Mouse (Mus musculus): ENCODE measurements at regions not wholly inside any gene's neighbourhood (a gene's known extent, or its start where the extent isn't known, plus 50 kb on each side); places are given as distances from the start of the nearest gene placed in this dataset.

DNA sequence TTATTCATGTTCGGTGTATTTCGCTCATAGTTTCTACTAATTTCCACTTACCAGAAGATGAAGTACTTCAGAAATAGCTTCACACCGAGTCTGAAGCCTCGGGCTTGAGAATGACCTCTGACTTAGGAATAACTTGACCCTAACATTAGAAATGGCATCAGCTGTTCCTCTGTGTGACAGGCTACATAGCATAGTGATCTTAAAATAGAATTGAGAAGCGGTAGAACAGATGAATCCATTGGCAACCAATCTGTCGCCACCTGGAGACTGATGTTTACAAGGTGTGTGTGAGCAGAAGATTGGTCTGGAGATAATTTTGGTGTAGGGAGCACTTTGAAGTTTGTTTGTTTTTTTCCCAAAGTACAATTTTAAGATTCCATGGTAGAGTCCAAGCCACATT lies 60.9 kb upstream of the Ahi1 start:
- H3K4me1 ChIP-seq = no peaks in the 10 kb centered on the region
- H3K4me2 ChIP-seq = no peak overlapping the region
- 70% methylated on average over 6 of the region's 6 CpGs for WGBS (ENCODE audit: insufficient replicate concordance)
- no peak for ATAC-seq
- no peak overlapping the region for H3K27ac ChIP-seq
- no peaks in the 10 kb centered on the region for H3K36me3 ChIP-seq
- H3K4me3 ChIP-seq = no peak overlapping the region
- H3K27me3 ChIP-seq (replicated peaks) = no peaks in the 10 kb centered on the region
- H3K9ac ChIP-seq = no peak overlapping the region
- no peaks in the 10 kb centered on the region for H3K9me3 ChIP-seq (replicated peaks)

DNA sequence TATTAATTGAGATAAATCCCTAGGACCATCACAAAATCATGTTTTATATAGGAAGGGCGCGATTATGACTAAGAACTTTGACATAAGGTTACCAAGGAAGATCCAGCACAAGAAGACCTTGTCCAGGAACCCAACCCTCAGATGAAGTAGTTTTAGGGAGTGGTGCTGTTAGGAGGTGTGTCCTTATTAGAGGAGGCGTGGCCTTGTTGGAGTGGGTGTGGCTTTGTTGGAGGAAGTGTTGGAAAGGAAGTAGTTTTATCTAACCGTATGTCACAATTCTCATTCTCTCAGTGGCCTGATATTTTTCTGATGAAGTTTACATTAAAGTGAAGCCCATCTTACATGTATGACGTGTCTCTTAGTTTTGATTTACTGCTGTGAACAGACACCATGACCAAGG lies 68.7 kb upstream of the Ahi1 start:
- H3K27ac ChIP-seq = no peak overlapping the region
- H3K4me3 ChIP-seq = no peak overlapping the region
- H3K4me2 ChIP-seq = no peak overlapping the region
- no peak overlapping the region for H3K9ac ChIP-seq
- WGBS (ENCODE audit: insufficient replicate concordance) = 71% methylated on average over 5 of the region's 5 CpGs
- peaks cover 31% of the 10 kb centered on the region for H3K4me1 ChIP-seq
- no peaks in the 10 kb centered on the region for H3K27me3 ChIP-seq (replicated peaks)
- no peaks in the 10 kb centered on the region for H3K9me3 ChIP-seq (replicated peaks)
- no peak for ATAC-seq
- H3K36me3 ChIP-seq = no peaks in the 10 kb centered on the region

DNA sequence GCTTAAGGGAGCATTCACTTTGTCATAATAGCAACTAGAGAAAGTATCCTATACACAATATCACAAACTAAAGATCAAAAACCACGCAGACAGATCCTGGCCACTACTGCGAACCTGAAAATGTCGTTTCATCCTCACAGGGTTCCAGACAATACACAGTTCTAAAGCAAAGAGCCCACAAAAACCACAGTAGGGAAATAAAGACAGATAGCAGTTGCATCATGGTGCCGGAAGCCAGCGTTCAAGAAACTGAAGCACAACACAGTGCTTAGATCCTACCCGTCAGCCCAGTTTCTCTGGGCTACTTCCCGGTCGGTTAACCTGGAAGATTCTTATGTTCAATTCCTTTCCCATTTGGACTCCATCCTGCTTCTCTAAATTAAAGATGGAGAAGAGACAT lies 69.7 kb upstream of the Ahi1 start:
- H3K9ac ChIP-seq = no peak overlapping the region; the same call in 1 of the 2 replicates
- H3K27ac ChIP-seq = no peak overlapping the region
- ATAC-seq = no peak
- peaks cover 31% of the 10 kb centered on the region for H3K4me1 ChIP-seq
- H3K27me3 ChIP-seq (replicated peaks) = no peaks in the 10 kb centered on the region
- H3K4me2 ChIP-seq = peak overlapping the region; percentile 12
- WGBS (ENCODE audit: insufficient replicate concordance) = 22% methylated on average over 8 of the region's 8 CpGs
- H3K9me3 ChIP-seq (replicated peaks) = no peaks in the 10 kb centered on the region
- no peaks in the 10 kb centered on the region for H3K36me3 ChIP-seq
- H3K4me3 ChIP-seq = no peak overlapping the region

DNA sequence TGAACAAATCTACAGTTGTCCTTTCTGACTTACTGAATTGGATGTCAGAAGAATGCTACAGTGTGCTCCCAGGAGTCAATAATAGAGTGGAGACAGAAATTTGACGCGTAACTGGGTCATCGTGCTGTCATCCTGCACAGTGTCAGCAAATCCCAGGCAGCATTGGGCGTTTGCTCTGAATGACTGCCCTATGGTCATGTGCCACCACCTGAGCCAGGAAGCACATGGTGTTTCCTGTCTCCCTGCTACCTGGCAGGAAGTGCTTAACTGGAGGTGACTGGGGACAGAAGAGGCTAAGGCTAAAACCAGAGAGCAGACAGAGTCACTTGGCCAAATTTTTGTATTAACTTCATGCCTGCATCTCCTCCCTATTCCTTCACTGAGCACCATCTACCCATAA lies 72.1 kb upstream of the Ahi1 start:
- H3K4me2 ChIP-seq = no peak overlapping the region
- ATAC-seq = no peak
- no peak overlapping the region for H3K9ac ChIP-seq
- peaks cover 31% of the 10 kb centered on the region for H3K4me1 ChIP-seq
- H3K27ac ChIP-seq = no peak overlapping the region
- no peaks in the 10 kb centered on the region for H3K27me3 ChIP-seq (replicated peaks)
- no peaks in the 10 kb centered on the region for H3K36me3 ChIP-seq
- H3K4me3 ChIP-seq = no peak overlapping the region
- whole genome bisulfite sequencing (ENCODE audit: insufficient replicate concordance) = 75% methylated on average over 4 of the region's 4 CpGs
- no peaks in the 10 kb centered on the region for H3K9me3 ChIP-seq (replicated peaks)

DNA sequence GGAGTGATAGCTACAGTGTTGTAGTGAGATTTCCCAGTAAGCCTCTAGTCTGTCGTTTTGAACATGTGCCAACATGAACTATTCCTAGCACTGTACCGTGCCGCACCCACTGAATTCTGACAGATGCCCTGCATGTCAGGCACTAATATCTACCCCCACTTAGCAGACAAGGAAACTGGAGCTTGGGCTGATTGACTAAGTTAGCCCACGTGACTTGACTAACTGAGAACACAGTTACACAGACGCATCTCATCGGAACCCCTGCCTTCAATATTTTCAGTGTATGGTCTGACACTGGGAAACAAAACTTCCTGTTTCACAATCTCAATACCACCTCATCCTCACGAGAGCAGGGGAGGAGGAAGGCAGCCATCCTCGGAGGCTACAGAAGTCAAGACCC lies 72.9 kb upstream of the Ahi1 start:
- no peaks in the 10 kb centered on the region for H3K9me3 ChIP-seq (replicated peaks)
- H3K9ac ChIP-seq = no peak overlapping the region
- H3K4me2 ChIP-seq = peak overlapping the region; percentile 22
- peak; percentile 57; the same call in 1 of the 2 replicates for ATAC-seq
- H3K4me3 ChIP-seq = no peak overlapping the region
- no peaks in the 10 kb centered on the region for H3K27me3 ChIP-seq (replicated peaks)
- 34% methylated on average over 8 of the region's 8 CpGs for WGBS (ENCODE audit: insufficient replicate concordance)
- no peak overlapping the region for H3K27ac ChIP-seq
- H3K36me3 ChIP-seq = no peaks in the 10 kb centered on the region
- peaks cover 31% of the 10 kb centered on the region for H3K4me1 ChIP-seq

DNA sequence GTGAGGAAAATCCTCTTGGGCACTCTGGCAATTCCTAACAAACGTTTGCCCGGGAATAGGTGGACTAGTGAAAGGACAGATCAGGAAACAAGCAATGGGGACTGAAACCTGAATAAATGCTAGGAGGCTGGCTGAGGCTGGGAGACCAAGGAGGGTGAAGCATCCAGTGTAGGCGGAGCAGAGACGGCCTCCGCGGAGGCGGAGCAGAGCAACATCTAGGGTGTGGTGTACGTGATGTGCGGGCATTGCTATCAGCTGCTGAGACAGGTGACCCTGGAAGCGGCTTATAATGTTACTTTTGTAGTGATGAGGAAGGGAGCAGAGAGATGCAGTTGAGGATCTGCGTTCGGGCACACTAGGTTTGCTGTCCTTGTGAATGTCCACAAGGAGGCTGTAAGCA lies 85.3 kb upstream of the Ahi1 start:
- Histone ChIP-seq H3K36me3 (no peaks in the 10 kb centered on the region), H3K4me3 (no peak overlapping the region), H3K27me3 (replicated peaks) (no peaks in the 10 kb centered on the region; the same call in 1 of the 2 replicates), H3K4me2 (no peak overlapping the region), H3K9ac (no peak overlapping the region), H3K27ac (no peak overlapping the region), H3K9me3 (replicated peaks) (no peaks in the 10 kb centered on the region), H3K4me1 (0 out of 2 replicates have a peak, but pooled peaks cover 6% of the 10 kb centered on the region)
- 73% methylated on average over 12 of the region's 12 CpGs for WGBS (ENCODE audit: insufficient replicate concordance)
- peak; percentile 59; the same call in 1 of the 2 replicates for ATAC-seq

DNA sequence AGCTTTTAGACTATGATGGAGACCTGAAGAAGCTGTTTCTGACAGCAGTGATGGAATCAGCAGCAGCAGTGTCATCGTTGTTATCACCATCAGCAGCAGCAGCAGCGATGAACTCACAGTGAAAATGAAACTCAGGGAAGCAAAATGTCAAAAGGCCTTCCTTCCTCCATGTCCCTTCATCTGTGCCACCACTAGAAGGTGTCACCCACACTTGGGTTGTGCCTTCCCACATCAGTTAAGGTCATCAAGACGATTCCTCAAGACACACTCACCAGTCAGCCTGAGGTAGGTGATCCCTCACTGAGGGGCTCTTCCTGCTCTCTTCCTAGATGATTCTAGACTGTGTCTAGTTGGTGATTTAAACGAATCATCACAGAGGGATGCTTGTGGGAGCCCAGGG lies 87.3 kb upstream of the Ahi1 start:
- Histone ChIP-seq H3K9me3 (replicated peaks) (no peaks in the 10 kb centered on the region), H3K9ac (no peak overlapping the region), H3K27me3 (replicated peaks) (no peaks in the 10 kb centered on the region; the same call in 1 of the 2 replicates), H3K4me1 (0 out of 2 replicates have a peak, but pooled peaks cover 6% of the 10 kb centered on the region), H3K36me3 (no peaks in the 10 kb centered on the region), H3K4me3 (no peak overlapping the region), H3K4me2 (no peak overlapping the region), H3K27ac (no peak overlapping the region)
- 56% methylated on average over 4 of the region's 4 CpGs for WGBS (ENCODE audit: insufficient replicate concordance)
- no peak for ATAC-seq

DNA sequence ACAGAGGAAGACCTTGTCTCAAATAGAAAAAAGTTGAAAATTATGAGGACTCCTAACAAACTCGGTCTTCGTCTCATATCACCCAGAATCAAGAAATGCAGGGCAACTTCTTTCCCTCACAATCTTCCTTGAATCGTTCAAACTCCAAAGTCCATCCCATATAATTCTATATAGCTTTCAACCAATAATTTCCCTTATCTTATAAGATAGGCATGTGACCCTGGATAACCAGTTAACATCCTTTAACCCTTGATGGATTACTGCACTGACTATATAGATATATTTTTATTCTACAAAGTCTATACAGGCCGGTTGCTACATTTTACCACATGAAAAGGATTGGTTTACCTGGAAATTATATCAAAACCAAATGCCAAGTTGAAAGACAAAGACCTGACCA lies 94.9 kb upstream of the Ahi1 start:
- Histone ChIP-seq H3K4me2 (no peak overlapping the region), H3K9me3 (replicated peaks) (no peaks in the 10 kb centered on the region), H3K27me3 (replicated peaks) (peaks cover 12% of the 10 kb centered on the region; the same call in 1 of the 2 replicates), H3K9ac (no peak overlapping the region), H3K27ac (no peak overlapping the region), H3K4me3 (no peak overlapping the region), H3K4me1 (no peaks in the 10 kb centered on the region), H3K36me3 (no peaks in the 10 kb centered on the region)
- 74% methylated on average over 4 of the region's 4 CpGs for WGBS (ENCODE audit: insufficient replicate concordance)
- ATAC-seq = no peak

DNA sequence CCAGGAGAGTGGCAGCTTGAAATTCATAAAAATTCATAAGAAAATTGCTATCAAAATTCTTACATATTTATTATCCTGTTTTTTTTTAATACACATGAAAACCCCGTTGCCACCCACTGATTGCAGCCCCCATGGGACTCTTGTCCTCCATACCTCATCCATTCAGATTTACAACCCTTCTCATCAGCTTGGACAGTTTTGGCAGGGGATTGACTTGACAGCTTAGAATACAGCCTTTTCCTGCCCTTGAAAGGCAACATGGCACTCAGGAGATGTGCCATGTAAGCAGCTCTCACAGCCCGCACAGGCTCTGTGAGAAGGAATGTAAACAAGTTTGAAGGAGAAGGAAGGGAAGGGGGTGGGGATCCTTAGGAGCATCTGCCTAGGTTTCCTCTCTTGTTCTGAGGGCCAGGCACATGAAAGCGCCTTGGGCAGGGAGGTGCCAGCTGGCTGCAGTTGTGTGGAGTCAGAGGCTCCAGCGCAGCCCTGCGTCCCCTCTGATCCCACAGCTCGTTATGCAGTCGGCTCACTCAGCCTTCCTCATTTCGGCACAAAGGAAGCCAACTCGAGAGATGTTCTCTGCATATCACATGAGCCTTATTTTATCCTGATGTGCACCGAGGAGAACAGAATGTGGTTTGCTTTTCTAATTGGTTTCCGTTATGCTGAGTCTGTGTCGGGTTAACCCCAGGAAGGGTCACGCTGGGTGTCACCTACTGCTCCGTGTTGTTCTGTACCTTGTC lies 97.6 kb upstream of the Ahi1 start:
- WGBS (ENCODE audit: insufficient replicate concordance) = 32% methylated on average over 14 of the region's 14 CpGs
- Histone ChIP-seq H3K4me3 (no peak overlapping the region), H3K9me3 (replicated peaks) (no peaks in the 10 kb centered on the region), H3K4me2 (peak overlapping the region; percentile 41), H3K27me3 (replicated peaks) (peaks cover 12% of the 10 kb centered on the region; the same call in 1 of the 2 replicates), H3K9ac (no peak overlapping the region), H3K4me1 (no peaks in the 10 kb centered on the region), H3K27ac (no peak overlapping the region), H3K36me3 (no peaks in the 10 kb centered on the region)
- no peak for ATAC-seq

DNA sequence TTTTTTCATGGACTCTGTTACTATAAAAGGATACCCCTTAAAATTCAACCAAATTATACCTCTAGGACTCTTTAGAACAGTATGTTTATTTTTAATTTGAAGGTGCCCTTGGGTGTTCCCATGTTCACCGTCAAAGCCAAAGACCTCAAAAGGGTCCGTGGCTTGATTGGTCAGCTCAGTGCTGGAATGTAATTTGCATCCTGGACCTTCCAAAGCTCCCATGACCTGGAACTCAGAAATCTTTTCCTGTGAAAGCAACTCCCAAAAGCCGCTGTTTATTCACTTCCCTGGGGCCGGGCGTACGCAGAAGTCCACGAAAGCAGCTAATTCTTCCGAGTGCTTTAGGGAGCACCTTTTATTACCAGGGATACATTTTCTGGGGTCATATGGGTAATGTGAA lies 105.1 kb upstream of the Ahi1 start:
- Histone ChIP-seq H3K36me3 (no peaks in the 10 kb centered on the region), H3K27ac (no peak overlapping the region), H3K9ac (no peak overlapping the region), H3K27me3 (replicated peaks) (no peaks in the 10 kb centered on the region), H3K9me3 (replicated peaks) (no peaks in the 10 kb centered on the region), H3K4me3 (no peak overlapping the region), H3K4me2 (no peak overlapping the region), H3K4me1 (no peaks in the 10 kb centered on the region)
- no peak for ATAC-seq
- 79% methylated on average over 8 of the region's 8 CpGs for WGBS (ENCODE audit: insufficient replicate concordance)

DNA sequence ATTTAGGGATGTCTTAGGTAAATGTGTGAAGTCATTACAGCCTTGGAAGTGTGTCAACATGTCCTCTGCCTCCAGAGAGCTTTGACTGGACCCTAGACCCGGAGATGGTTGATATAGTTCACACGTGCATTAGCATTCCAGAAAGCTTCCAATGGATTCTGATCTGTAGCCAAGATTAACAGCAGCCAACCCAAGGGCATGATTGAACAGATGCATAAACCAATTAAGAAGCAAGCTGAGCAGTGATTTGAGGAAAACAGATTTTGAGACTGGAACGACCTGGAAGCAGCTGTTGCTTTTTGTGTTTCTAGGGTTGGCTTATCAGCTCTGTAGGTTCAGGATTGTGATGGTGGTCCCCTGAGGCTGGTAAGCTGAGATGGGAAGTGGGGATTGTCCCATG lies 109.1 kb upstream of the Ahi1 start:
- H3K4me3 ChIP-seq = no peak overlapping the region
- no peaks in the 10 kb centered on the region for H3K4me1 ChIP-seq
- H3K9ac ChIP-seq = no peak overlapping the region
- 59% methylated on average over 3 of the region's 3 CpGs for WGBS (ENCODE audit: insufficient replicate concordance)
- H3K36me3 ChIP-seq = no peaks in the 10 kb centered on the region
- no peak overlapping the region for H3K27ac ChIP-seq
- no peak for ATAC-seq
- no peak overlapping the region for H3K4me2 ChIP-seq
- H3K9me3 ChIP-seq (replicated peaks) = no peaks in the 10 kb centered on the region
- no peaks in the 10 kb centered on the region for H3K27me3 ChIP-seq (replicated peaks)

DNA sequence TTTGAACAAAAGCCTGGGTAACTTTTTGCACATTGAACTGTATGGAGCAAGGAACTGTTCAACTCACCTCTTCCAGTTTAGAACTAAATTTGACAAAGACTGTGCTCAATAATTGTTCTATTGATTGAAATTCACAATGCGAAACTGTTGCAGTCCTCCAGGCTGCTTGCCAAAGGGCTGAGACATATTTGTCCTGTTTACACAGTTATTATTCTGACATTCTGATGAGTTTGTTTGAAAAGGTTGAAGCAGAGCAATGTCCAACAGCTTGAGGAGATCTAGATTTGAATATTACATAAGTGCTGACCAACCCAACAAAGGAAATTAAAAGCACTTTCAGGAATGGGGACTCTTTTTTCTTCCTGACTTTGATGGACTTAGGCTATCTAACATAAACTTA lies 110.2 kb upstream of the Ahi1 start:
- no peak overlapping the region for H3K27ac ChIP-seq
- H3K9me3 ChIP-seq (replicated peaks) = no peaks in the 10 kb centered on the region
- H3K4me3 ChIP-seq = no peak overlapping the region
- H3K9ac ChIP-seq = no peak overlapping the region
- H3K4me1 ChIP-seq = no peaks in the 10 kb centered on the region
- H3K27me3 ChIP-seq (replicated peaks) = no peaks in the 10 kb centered on the region
- ATAC-seq = no peak
- no peaks in the 10 kb centered on the region for H3K36me3 ChIP-seq
- 74% methylated on average over 1 of the region's 1 CpGs for WGBS (ENCODE audit: insufficient replicate concordance)
- H3K4me2 ChIP-seq = no peak overlapping the region
